Mouse (Mus musculus) c-Kit-positive CD71-negative TER-119-negative erythroid progenitor cells, embryonic 14.5 days (primary cell): ENCODE results near the gene Aig1.

ENCODE experiments used
- DNase-seq: peaks from one replicate; pipeline ENCODE4 v3.0.0-alpha.2; 2013; ENCODE audit warnings: low read depth

Aig1 gene

GRCm38 (mm10) chr10:13849205-13849604 is 19.6 kb downstream of the Aig1 start:
- DNase-seq = no peak

GRCm38 (mm10) chr10:13844864-13845263 is 23.9 kb downstream of the Aig1 start:
- no peak for DNase-seq

- no peak for DNase-seq
Observed at GRCm38 (mm10) chr10:13843746-13844145, 25.0 kb downstream of the Aig1 start.

GRCm38 (mm10) chr10:13842855-13843254 is 25.9 kb downstream of the Aig1 start:
- DNase-seq = no peak

GRCm38 (mm10) chr10:13838511-13839126 is 30.2 kb downstream of the Aig1 start:
- DNase-seq = no peak

GRCm38 (mm10) chr10:13837709-13838456 is 30.9 kb downstream of the Aig1 start:
- DNase-seq = no peak

- DNase-seq = no peak
Observed at GRCm38 (mm10) chr10:13836956-13837355, 31.8 kb downstream of the Aig1 start.

GRCm38 (mm10) chr10:13835737-13836475 is 32.9 kb downstream of the Aig1 start:
- DNase-seq = no peak

GRCm38 (mm10) chr10:13834056-13834455 is 34.7 kb downstream of the Aig1 start:
- DNase-seq = no peak

- DNase-seq = no peak
Observed at GRCm38 (mm10) chr10:13833066-13833566, 35.7 kb downstream of the Aig1 start.

- no peak for DNase-seq
Observed at GRCm38 (mm10) chr10:13832546-13833033, 36.2 kb downstream of the Aig1 start.

- no peak for DNase-seq
Observed at GRCm38 (mm10) chr10:13827150-13827549, 41.6 kb downstream of the Aig1 start.

GRCm38 (mm10) chr10:13813591-13813990 is 55.2 kb downstream of the Aig1 start:
- no peak for DNase-seq

- no peak for DNase-seq
Observed at GRCm38 (mm10) chr10:13808291-13808690, 60.5 kb downstream of the Aig1 start.

GRCm38 (mm10) chr10:13806806-13807205 is 62.0 kb downstream of the Aig1 start:
- no peak for DNase-seq

GRCm38 (mm10) chr10:13801296-13801695 is 67.5 kb downstream of the Aig1 start:
- DNase-seq = no peak

- no peak for DNase-seq
Observed at GRCm38 (mm10) chr10:13793458-13793857, 75.3 kb downstream of the Aig1 start.

- no peak for DNase-seq
Observed at GRCm38 (mm10) chr10:13792788-13793187, 76.0 kb downstream of the Aig1 start.

- DNase-seq = no peak
Observed at GRCm38 (mm10) chr10:13789604-13790003, 79.2 kb downstream of the Aig1 start.

- no peak for DNase-seq
Observed at GRCm38 (mm10) chr10:13788057-13788456, 80.7 kb downstream of the Aig1 start.

GRCm38 (mm10) chr10:13782774-13783173 is 86.0 kb downstream of the Aig1 start:
- no peak for DNase-seq

- no peak for DNase-seq
Observed at GRCm38 (mm10) chr10:13782235-13782757, 86.5 kb downstream of the Aig1 start.
